Mouse (Mus musculus): ENCODE measurements at regions not wholly inside any gene's neighbourhood (a gene's known extent, or its start where the extent isn't known, plus 50 kb on each side); places are given as distances from the start of the nearest gene placed in this dataset.
A peak's percentile ranks its signal among the peaks of the same experiment; 100 is the strongest.

DNA sequence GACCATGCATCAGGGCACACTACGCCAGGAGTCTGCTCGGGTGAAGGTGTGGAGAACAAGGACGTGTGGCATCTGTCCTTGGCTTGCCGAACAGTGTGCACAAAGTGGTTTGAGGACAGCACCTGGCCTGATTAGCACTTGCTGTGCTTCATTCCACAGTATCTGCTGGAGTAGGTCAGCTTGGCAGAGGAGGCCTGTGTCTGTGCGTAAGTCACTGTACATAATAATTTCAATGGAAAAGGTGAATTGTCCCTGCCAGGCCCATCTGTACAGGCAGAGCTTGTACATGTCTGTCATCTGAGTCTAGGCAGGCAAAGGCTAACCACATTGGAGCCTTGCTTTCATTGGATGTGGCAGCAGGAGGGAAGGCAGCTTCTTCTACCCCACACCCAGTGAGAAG is 979.5 kb upstream of the Car8 start:
- no peak for DNase-seq

DNA sequence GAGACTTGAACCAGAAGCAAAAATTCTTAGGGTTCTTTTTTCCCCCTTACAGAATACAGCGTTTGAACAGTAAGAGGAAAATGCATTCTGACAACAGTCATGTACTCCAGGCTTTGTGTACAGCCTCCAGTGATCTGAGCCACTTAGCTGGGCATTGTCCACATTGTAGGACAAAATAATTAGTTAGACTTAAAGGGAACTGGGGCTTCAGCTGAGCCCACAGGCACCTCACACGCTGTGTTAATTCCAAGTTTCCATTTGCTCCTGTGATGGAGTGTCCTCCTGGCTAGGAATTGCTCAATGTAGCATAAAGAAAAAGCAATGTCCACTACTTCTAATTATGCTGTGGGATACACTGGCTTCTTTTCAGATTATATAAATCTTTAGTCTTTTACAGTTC is 969.8 kb upstream of the Car8 start:
- DNase-seq, result no peak

DNA sequence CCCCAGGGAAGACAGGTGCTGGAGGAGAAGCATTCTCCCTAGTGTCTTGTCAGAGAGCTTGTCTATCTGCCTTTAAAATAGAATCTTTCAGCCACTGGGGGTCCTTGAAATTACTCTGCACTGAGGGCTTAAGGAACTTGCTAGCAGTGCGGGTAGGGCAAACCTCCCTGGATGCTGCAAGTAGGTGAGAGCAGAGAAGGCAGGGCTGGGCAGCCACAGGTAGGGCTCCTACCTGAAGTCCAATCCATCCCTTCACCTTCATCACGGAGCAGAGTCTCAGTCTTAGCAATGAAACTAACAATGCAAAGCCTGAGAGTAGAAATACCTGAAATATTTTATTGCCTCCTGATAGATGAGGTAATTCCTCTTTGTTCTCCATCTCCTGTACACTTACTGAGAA is 961.2 kb upstream of the Car8 start:
- no peak for DNase-seq

DNA sequence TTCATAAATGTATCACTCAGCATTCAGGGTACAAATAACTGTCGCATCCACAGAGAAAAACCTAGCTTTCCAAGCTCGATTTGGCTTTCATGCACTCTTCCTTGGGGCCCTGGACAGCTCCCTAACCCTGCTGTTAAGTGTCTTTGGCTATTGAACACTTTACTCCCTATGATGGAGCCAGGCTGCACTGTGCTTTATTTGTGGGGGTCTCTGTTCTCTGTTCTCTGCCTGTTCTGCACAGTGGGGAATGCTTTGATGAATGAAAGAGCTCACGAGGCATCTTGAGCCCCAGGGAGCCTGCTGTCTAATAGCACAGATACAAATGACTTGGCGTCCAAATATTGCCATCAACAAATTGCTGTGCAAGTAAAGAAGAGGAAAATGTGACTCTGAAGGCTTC is 957.6 kb upstream of the Car8 start:
- no peak for DNase-seq

DNA sequence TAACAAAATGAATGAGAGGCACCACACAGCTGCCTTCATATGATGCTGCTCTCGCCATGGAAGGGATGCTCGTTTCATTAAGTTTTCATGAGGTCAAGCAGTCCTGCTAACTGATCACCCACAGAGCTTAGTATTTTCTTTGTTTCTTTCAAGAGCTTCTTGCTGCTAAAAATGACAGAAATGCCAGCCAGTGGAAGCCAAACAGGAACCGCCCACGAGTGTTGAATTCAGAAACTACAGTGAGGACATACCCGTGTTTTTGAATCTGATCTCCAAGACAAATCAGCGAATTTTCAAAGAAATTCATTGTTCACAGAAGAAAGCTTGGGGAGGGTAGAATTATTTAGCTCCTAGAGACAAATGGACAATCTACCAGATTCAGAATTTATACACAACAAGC is 954.3 kb upstream of the Car8 start:
- no peak for DNase-seq

DNA sequence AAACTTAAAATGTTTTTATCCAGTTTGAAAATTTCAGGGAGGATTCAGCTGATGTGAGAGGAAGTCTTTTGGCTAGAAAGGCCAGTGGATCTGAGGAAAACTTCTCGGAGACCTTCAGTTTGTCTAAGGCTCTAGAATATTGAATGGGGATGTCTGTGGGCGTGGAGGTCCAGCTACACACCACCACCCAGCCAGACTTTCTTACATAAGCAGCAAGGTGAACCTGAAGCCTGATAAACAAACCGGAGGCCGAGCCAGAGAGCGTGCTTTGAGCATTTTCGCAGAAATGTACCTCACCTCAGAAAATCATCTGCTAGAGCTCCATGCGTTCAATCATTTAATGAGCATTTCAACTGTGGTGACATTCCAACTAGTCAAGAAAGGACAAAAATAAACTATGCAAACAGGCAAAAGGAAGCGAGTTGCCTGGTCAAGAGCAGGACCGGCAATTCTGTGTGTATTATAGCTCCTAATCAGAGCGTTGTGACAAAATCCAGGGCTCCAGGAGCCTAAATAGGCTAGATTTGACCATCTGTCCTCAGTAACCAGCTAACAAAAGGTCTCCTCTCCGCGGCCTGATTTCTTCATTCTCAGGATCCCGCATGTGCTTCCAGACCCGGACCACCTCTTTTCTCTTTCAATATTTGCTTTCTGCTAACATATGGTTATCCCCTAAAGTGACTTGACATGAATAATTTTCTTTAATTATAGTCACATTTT is 946.5 kb upstream of the Car8 start:
- DNase-seq, result no peak

DNA sequence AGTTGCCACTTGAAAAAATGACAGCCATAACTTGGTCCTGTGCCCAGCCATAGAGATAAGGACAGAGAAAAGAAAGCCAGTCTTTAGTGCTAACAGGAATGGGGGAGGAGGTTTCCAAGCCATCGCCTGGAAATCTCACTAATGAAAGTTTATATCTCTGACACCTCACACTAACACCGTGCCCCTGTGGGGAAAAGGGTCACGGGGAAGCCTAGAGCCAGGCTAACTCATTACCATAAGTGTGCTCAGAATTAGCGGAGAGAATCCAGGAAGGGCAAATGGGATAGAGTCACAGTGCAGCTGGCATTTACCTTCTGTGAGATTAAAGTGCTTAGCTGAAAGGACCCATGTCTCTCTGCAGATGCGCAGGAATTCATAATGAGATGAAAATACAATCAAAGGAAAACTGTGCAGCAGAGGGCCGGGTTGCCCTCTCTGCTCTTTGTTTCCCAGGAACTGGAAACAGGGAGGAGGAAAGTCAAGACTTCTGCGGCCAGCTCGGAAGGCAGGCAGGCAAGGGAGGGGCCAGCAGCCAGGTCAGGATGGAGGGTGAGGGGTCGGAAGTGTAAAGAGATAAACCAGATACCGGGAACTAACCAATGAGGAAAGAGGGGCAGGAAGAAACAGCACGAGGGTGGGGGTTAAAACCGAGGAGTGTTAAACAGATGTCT is 945.7 kb upstream of the Car8 start:
- no peak for DNase-seq

DNA sequence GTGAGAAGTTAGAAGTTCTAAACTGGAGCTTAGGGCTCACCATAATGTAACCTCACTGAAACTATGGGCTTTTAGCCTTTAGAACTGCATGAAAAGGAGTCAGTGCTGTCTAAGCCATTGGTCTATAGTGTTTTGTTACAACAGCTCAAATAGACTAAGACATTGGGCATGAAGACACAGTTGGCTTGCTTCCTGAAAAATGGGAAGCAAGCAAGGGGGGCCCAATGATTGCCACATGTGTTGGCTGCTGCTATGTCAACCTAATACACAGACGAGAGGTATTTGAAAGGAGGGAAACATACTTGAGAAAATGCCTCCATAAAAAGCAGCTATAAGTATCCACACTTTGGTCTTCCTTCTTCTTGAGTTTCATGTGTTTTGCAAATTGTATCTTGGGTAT is 935.5 kb upstream of the Car8 start:
- no peak for DNase-seq

DNA sequence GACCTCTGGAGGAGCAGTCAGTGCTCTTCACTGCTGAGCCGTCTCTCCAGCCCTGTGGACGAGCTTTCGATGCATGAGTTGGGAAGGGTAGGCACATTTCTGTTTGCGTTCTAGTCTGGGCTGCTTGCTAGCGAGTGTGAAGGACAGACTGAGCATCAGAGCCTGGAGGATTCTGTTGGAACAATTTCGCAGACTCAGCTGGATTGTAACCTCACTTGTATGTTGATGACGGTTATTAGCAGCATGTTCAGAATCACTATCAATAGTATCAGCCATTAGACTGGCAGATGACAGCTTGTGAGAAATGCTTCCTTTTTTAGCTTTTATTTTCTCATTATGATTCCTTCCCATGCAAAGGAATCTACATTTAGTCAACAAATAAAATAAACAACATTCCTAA is 923.5 kb upstream of the Car8 start:
- no peak for DNase-seq

DNA sequence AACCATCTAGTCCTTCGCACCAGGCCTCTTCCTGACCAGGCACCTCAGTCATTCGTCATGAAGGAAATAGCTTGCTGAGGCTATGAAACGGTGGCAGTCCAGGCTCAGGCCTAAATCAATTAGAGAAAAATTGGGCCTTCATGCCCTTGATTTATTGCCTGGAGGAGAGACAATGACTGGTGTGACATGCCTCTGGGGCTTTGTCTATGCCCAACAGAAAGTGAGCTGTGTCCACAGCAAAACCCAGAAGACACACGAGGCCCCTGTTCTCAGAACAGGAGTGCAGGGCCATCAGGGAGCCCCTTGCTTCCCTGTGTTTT is 922.9 kb upstream of the Car8 start:
- no peak for DNase-seq

DNA sequence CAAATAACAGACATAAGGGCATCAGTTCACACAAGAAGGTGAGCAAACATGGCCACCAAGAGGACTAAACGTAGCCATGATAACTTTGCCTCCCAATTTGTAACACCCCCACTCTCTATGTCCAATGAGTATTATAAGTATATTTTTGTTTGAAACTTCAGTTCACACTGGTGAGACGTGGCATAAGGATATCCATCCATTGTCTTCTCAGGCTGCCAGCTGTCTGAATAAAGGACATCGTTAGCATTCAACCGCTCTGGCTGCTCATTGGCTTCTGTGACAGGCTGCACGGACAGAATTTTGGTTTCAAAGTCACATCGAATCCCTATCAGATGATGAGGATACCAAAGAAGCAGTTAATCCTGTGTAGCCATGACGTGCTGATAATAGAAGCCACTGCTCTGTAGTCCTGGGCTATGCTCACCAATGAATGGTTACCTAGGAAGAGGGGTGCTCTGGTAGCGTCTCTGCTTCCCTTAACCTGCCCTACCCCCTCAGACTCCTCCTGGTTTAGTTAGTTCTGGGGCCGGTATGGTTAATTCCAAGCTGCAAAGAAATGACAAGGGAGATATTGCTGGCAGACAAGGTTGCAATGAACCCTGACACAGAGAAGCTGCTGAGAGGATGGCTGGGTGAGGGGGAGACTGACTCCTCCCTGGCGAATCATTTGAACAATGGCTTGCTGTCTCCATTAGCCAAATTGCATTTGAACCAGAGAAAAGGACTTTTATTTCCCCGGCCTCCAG is 922.4 kb upstream of the Car8 start:
- DNase-seq, result no peak

DNA sequence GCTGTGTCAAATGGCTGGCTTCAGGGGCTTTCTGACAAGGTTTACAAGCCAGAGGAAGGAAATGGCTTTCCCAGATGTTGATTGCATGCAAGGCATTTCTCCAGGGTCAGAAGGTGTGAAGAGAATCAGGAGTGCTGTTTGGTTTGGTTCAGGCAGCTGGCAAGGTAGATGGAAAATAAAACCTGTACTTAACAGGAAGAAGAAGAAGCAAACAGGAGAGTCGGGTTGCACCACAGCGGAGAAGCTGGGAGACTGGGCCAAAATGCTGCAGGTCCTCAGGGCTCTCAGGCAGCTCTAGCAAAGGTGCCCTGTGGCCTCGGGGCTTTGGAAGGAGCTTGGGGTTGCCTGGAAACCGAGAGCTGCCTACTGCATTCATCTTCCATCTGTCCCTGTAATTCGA is 908.9 kb upstream of the Car8 start:
- no peak for DNase-seq

DNA sequence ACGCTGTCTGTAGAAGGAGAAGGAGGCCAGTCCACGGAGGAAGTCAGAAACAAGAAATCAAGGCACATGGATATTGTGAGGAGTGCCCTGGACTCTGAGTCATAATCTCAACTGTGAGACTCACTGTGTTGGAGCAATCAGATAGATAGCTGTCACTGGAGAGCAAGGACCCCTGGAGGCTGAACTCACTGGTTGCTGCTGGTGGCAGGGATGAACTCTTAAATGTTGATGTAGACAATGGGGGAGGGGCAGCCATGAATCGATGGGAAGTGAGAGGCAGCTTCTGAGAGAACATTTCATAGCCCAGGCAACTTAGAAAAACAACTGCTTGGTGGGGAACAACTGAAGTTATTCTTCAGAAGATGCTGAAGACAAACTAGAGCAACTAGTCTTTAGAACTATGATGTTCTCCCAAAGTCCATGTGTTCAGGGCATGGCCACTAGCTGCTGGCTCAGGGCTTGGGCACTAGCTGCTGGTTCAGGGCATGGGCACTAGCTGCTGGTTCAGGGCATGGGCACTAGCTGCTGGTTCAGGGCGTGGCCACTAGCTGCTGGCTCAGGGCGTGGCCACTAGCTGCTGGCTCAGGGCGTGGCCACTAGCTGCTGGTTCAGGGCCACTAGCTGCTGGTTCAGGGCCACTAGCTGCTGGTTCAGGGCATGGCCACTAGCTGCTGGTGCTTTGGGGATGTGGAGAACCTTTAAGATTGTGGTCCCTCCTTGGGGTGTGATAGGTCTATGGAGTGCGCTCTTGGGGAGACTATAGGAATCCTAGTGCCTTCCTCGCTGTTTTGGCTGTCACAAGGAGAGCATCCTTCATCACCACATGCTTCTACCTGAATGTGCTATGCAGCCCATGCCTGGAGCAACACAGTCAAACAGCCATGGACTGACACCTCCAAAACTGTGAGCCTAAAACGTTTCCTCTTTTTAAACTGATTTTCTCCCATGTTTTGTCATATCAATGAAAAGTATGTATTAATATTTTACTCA is 905.7 kb upstream of the Car8 start:
- no peak for DNase-seq

DNA sequence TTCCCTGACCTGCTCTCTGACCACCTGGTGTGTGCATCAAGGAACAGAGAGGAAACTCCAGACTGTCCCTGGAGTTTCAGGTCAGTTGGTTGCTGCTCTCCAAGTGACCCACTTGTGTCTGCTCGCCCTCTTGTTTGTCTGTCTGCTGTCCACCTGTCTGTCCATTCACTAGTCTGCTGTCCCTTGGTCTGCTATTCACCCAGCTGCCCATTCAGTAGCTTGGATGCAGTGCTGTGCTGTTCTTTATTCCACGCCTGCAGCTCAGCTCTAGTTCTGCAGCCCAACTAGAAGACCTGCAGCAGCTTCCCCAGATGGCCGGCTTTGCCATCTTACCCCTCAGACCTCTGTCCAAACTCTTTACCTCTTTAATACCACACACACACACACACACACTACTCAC is 904.2 kb upstream of the Car8 start:
- DNase-seq, result no peak

DNA sequence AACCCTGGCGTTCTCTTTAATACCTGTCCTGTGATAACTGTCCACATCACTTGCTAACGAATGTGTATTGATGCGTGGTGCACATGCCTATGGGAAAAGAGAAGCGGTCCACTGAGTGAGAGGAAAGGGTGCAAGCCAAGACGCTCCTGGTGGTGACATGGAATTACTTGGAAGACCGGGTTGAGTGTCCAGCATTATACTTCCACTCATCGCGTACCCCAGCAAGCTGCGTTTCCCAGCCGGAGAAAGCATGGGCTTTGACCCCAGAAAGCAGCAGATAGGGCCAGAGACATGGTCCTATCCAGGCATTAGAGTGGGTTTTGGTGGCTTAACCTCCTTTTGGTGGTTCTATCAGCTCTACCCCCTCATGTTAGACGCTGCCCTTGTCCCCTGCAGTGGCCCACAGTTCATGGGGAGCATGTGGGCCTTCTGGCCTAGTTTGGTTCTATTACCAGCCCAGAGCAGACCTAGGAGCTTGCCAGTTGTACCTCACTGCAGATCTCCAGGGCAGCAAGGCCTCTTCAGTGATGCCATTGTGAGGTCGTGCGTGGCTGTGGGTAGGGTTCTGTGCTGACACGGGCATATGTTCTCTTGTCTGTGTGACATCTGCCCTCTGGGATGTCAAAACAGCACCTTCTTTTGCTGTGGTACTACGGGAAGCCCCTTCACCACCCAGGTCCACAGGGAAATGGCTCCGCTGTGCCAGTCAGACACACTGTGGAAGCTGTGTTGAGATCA is 903.3 kb upstream of the Car8 start:
- no peak for DNase-seq

DNA sequence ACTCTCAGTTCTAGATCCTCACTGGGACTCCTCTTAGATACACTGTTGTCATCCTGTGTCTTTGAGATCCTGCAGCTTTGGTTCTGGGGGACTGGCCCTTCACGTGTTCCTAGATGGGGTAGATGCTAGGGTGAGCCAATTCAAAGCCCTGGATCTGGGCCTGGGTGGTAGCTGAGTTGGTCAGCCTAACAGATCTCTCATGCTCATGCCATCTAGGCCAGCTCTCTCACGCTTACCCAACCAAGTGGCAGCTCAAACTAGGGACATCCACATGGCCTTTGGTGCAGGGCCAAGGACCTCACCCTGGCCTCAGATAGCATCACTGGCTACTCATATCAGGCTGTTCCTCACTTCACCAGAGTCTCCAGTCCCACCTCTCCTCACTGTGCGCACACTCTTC is 901.9 kb upstream of the Car8 start:
- no peak for DNase-seq

DNA sequence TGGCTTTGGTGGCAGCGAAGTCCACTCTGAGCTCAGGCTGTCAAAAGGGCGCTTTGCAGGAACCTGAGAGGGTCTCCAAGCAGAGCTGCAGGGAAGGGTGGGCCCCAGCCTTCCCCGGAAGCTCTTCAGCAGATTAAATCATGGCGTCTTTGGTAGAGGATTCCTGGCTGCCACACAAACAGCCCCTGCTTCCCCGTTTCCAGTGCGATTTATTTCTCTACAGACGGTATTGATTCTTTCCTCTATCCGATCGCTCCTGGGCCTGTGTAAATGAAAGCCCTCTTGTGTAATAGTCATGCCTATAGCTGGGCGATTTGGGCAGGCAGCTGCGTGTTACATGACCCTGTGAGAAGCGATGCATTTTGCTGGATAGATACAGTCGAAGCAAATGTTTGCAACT is 897.8 kb upstream of the Car8 start:
- no peak for DNase-seq

DNA sequence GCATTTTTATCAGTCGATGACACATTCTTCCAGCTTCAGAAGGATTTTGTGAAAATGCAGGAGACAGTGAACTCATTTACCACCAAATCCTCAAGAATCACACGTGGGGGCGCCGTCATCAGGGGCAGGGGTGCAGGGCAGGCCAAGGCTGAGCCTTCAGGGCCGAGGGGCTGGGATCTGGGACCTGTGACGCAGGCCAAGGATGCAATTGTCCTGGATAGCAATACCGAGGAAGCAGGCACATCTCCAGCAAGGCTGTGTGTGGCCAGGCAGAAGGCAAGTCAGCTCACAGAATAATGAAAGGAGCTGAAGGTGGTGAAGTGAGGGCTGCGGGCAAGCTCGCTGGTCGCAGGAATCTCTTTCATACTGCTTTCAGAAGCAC is 897.3 kb upstream of the Car8 start:
- no peak for DNase-seq

DNA sequence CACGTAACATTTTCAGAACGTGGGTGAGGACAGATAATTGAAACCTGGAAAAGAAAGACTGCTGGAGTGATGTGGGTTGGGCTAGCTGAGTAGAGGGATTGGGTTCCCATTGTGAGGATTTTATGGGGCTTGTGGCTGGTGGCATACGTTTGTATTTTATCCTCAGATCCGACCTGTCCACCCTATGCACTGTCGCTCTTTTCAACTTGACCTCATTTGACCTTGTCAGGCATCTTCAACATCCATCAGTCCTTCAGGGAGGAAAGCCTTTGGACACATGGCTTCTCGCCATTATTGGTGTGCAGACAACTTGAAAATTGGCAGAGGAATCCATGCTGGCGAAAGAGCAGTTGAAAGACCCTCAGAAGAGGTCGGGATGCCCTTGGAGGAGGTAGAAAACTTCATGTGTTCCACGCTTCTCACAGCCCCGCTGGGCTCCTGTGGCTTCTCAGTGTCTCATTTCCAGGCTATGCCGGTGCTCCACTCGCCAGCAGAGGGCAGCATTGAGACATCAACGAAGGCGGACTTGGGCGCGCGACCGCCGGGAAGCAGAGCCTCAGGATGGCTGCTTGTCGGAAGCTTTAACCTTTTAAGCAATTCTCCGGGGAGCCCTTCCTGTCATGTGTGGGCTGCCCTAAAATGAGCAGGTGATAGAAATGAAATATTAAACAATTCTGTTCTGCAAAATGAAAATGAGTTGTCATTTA is 896.8 kb upstream of the Car8 start:
- DNase-seq, result peak; percentile 73

DNA sequence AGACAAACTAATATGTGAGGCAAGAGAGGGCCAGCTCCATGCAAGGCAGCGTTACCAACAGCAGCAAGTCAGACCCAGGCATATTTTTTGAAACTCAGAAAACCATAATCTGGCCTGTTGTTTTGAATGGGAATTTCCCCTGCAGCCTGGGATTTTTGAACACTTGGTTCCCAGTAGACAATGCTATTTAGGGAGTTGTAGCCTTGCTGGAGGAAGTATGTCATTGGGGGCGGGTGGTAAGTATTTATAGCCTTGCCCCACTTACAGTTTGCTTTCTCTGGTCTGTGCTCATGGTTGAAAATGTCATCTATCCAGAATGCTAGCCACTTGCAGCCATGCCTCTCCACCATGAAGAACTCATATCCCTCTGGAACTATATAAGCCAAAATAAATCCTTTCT is 894.9 kb upstream of the Car8 start:
- no peak for DNase-seq

DNA sequence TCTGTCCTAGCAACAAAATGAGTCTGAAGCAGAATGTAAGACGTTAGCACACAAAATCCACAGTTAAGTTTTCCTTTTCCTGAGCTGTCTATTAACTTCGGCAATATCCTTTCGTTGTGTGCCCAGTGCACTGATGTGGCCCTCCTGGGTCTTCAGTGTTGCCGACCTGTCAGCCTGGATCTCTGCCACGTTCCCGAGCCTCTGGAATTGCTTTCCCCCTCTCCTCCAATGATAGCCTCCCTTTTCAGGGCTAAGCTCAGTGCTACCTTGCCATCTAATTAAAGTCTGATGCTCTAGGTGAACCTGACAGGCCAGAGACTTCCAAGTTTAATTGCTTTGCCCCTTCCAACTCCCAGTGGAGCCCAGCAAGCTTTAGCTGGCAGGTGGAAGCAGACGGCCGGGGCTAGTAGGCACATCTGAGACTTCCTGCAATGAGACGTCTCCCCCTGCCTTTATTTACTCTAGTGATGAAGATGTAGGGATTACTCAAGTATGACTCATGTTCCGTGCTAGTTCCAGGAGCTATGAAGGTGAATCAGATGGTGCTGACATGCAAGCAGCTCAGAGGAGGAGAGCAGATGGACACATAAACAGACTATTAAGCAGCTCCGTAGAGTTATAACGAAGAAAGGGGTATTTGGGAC is 894.3 kb upstream of the Car8 start:
- no peak for DNase-seq

Data from kidney, adult 11 months (tissue).